Mouse (Mus musculus) spleen, postnatal 10 days (tissue): Measurements from ENCODE around the gene Prkce.

ENCODE experiments used
- DNase-seq, 2 experiments: peaks; one replicate each; pipeline ENCODE4 v3.0.0; 2021 to 2022; ENCODE audit warnings: low spot score in 2 of 2

Prkce gene

GRCm38 (mm10) chr17:86676909-86677308 lies 509.3 kb downstream of the Prkce start:
- DNase-seq, result no peak

- no peak for DNase-seq
Observed at GRCm38 (mm10) chr17:86685263-86685662, 517.7 kb downstream of the Prkce start.

GRCm38 (mm10) chr17:86687021-86687420 lies 519.4 kb downstream of the Prkce start:
- DNase-seq, result no peak

- DNase-seq, result no peak
Observed at GRCm38 (mm10) chr17:86690871-86691390, 523.3 kb downstream of the Prkce start.

GRCm38 (mm10) chr17:86697751-86698150 lies 530.2 kb downstream of the Prkce start:
- DNase-seq, result no peak

GRCm38 (mm10) chr17:86703336-86703735 lies 535.8 kb downstream of the Prkce start:
- peak in 1 of 2 experiments; percentile 29 for DNase-seq

- DNase-seq, result no peak
Observed at GRCm38 (mm10) chr17:86705236-86705635, 537.7 kb downstream of the Prkce start.

- DNase-seq, result no peak
Observed at GRCm38 (mm10) chr17:86706467-86706866, 538.9 kb downstream of the Prkce start.
